Mouse (Mus musculus) E14TG2a.4 (cell line): ENCODE measurements at regions not wholly inside any gene's neighbourhood (a gene's known extent, or its start where the extent isn't known, plus 50 kb on each side); places are given as distances from the start of the nearest gene placed in this dataset.

ENCODE experiments used
- CTCF ChIP-seq: conservative IDR thresholded peaks from 2 replicates; pipeline ENCODE4 v1.5.1; 2014; ENCODE audit warnings: low read length
- NANOG ChIP-seq: IDR thresholded peaks from 2 replicates; pipeline ENCODE4 v1.6.1; 2014; ENCODE audit warnings: borderline replicate concordance, low read length, mixed read lengths

DNA sequence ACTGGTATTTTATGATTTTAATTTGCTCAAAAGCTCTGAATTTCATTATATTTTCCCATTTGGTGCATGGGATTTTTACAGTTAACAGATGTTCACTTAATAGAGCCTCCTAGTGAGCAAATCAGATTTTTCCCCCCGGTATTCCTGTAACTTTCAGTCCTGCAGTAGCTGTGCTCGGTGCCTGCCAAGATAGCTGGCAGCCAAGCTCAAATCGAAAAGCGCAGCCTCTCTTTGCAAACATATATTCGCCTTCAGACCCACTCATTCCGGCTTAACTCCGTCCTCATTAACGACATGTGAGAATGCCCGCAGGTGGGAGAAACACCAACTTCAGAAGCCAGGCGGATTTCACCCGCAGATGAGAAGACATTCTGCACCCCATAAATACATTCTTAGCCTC lies 299.7 kb downstream of the Mat2b start:
- TF ChIP-seq CTCF (no peak), NANOG (no peak)
